Mouse (Mus musculus) cerebellum, adult 2 months (tissue): ENCODE measurements around the gene Slc39a10. TPM values are rescaled to one million over a fixed set of nuclear protein-coding genes. Genes with fewer than 3 reads are reported as not detected.
"Not testable (repeated sequence)": the region's sequence is repeated elsewhere in the genome, so short reads cannot be mapped to it uniquely, and the experiment has no call there.

Experiments
- DNase-seq, 2 experiments: peaks; one replicate each; pipeline ENCODE4 v3.0.0; 2021
- H3K27ac ChIP-seq: fragments of 200-500 bp; 2 replicates; pipeline ENCODE4 v1.5.1; 2012; ENCODE audit warnings: low read length, control low read depth, inconsistent platforms; ENCODE audit not compliant: insufficient read depth
- H3K27me3 ChIP-seq: fragments of 200-500 bp; 2 replicates; pipeline ENCODE4 v1.6.1; 2012; ENCODE audit warnings: inconsistent platforms, mild to moderate bottlenecking, low read length, moderate library complexity; ENCODE audit not compliant: control insufficient read depth, insufficient read depth
- H3K4me1 ChIP-seq: fragments of 200-500 bp; 2 replicates; pipeline ENCODE4 v1.6.1; 2011; ENCODE audit warnings: low read length; ENCODE audit not compliant: control insufficient read depth, insufficient read depth
- H3K4me3 ChIP-seq: fragments of 200-500 bp; replicated peaks from 2 replicates; pipeline ENCODE3; 2011; ENCODE audit warnings: mild to moderate bottlenecking, low read depth, low read length, control low read depth; ENCODE audit not compliant: insufficient read depth
- CTCF ChIP-seq: fragments of 200-500 bp; IDR thresholded peaks from 2 replicates; pipeline ENCODE4 v1.5.1; 2011; ENCODE audit warnings: low read depth, mild to moderate bottlenecking, control low read depth, low read length, moderate library complexity, borderline replicate concordance; ENCODE audit not compliant: insufficient read depth
- POLR2A ChIP-seq: fragments of 200-500 bp; IDR thresholded peaks from 2 replicates; pipeline ENCODE4 v1.6.1; 2011; ENCODE audit warnings: low read length, control low read depth, borderline replicate concordance; ENCODE audit not compliant: insufficient read depth
- WGBS: fragments of 180-500 bp; shearing (Covaris S2); methylation state at CpG from one replicate; pipeline ENCODE4 v1.1.7; 2018; 5-methylcytosine and 5-hydroxymethylcytosine counted together
- polyA plus RNA-seq: library from polyadenylated mRNA; depleted of rRNA; stranded (reverse); fragments of >200 nt; gene quantifications from 2 replicates; pipeline ENCODE4 v1.2.3, GENCODE M21; 2012

Slc39a10 gene
- polyA plus RNA-seq, 1 experiment = 32.6 TPM

GRCm38 (mm10) chr1:46844281-46844680 lies 48.4 kb downstream of the Slc39a10 start:
- DNase-seq = no peak
- Histone ChIP-seq H3K27ac (no peak overlapping the region), H3K4me1 (no peaks in the 10 kb centered on the region), H3K27me3 (no peaks in the 10 kb centered on the region), H3K4me3 (no peak overlapping the region)
- WGBS = 53% methylated on average over 2 of the region's 2 CpGs
- TF ChIP-seq CTCF = no peak
- TF ChIP-seq POLR2A = no peak

- Histone ChIP-seq H3K27me3 (no peaks in the 10 kb centered on the region), H3K4me3 (no peak overlapping the region), H3K4me1 (no peaks in the 10 kb centered on the region), H3K27ac (no peak overlapping the region)
- TF ChIP-seq POLR2A = no peak
- TF ChIP-seq CTCF = no peak
- DNase-seq = no peak
- WGBS = 54% methylated on average over 4 of the region's 4 CpGs
Observed at GRCm38 (mm10) chr1:46843406-46843805, 49.2 kb downstream of the Slc39a10 start.

- 94% methylated on average over 5 of the region's 5 CpGs for WGBS
- Histone ChIP-seq H3K4me1 (no peaks in the 10 kb centered on the region), H3K4me3 (no peak overlapping the region), H3K27me3 (no peaks in the 10 kb centered on the region), H3K27ac (no peak overlapping the region)
- TF ChIP-seq CTCF = no peak
- no peak for TF ChIP-seq POLR2A
- DNase-seq = no peak
Observed at GRCm38 (mm10) chr1:46831927-46832326, 60.7 kb downstream of the Slc39a10 start.

GRCm38 (mm10) chr1:46830066-46830843 lies 62.4 kb downstream of the Slc39a10 start:
- no peak for TF ChIP-seq CTCF
- no peak for TF ChIP-seq POLR2A
- no peak overlapping the region for H3K4me3 ChIP-seq
- no peak for DNase-seq
- no peak overlapping the region for H3K27ac ChIP-seq
- no peaks in the 10 kb centered on the region for H3K4me1 ChIP-seq
- 55% methylated on average over 2 of the region's 2 CpGs for WGBS
- no peaks in the 10 kb centered on the region for H3K27me3 ChIP-seq

- no peak overlapping the region for H3K4me3 ChIP-seq
- no peaks in the 10 kb centered on the region for H3K4me1 ChIP-seq
- WGBS = 90% methylated on average over 4 of the region's 4 CpGs
- no peak for DNase-seq
- TF ChIP-seq CTCF (no peak), POLR2A (no peak)
- H3K27me3 ChIP-seq = no peaks in the 10 kb centered on the region
- no peak overlapping the region for H3K27ac ChIP-seq
Observed at GRCm38 (mm10) chr1:46822256-46822972, 70.2 kb downstream of the Slc39a10 start.

GRCm38 (mm10) chr1:46817934-46818333 lies 74.7 kb downstream of the Slc39a10 start:
- no peak overlapping the region for H3K4me3 ChIP-seq
- no peak for TF ChIP-seq CTCF
- TF ChIP-seq POLR2A = no peak
- H3K27me3 ChIP-seq = no peaks in the 10 kb centered on the region
- DNase-seq = no peak
- WGBS = 95% methylated on average over 5 of the region's 5 CpGs
- no peak overlapping the region for H3K27ac ChIP-seq
- no peaks in the 10 kb centered on the region for H3K4me1 ChIP-seq

- not testable (repeated sequence) for DNase-seq, H3K27me3 ChIP-seq, H3K4me3 ChIP-seq, H3K4me1 ChIP-seq, H3K27ac ChIP-seq
- 69% methylated on average over 4 of the region's 4 CpGs for WGBS
Observed at GRCm38 (mm10) chr1:46808630-46809029, 84.0 kb downstream of the Slc39a10 start.

GRCm38 (mm10) chr1:46805074-46805473 lies 87.6 kb downstream of the Slc39a10 start:
- no peak for TF ChIP-seq POLR2A
- TF ChIP-seq CTCF = no peak
- WGBS = 83% methylated on average over 1 of the region's 1 CpGs

GRCm38 (mm10) chr1:46782227-46782626 lies 110.4 kb downstream of the Slc39a10 start:
- H3K4me3 ChIP-seq, H3K27me3 ChIP-seq, DNase-seq, H3K27ac ChIP-seq, H3K4me1 ChIP-seq: not testable (repeated sequence)
- WGBS = 81% methylated on average over 4 of the region's 4 CpGs

More at GRCm38 (mm10) chr1:46805074-46805473, 87.6 kb downstream of the Slc39a10 start:
- no peaks in the 10 kb centered on the region for H3K4me1 ChIP-seq
- H3K27ac ChIP-seq = no peak overlapping the region
- H3K4me3 ChIP-seq = no peak overlapping the region
- DNase-seq = no peak
- H3K27me3 ChIP-seq = no peaks in the 10 kb centered on the region

GRCm38 (mm10) chr1:46770077-46770695 lies 122.5 kb downstream of the Slc39a10 start:
- H3K4me1 ChIP-seq, DNase-seq, H3K27me3 ChIP-seq, H3K27ac ChIP-seq, H3K4me3 ChIP-seq: not testable (repeated sequence)
- WGBS = 89% methylated on average over 7 of the region's 7 CpGs

- not testable (repeated sequence) for H3K4me3 ChIP-seq, DNase-seq, H3K27me3 ChIP-seq, H3K4me1 ChIP-seq, H3K27ac ChIP-seq
Observed at GRCm38 (mm10) chr1:46769318-46769717, 123.3 kb downstream of the Slc39a10 start.
